Mouse (Mus musculus): ENCODE measurements around the gene Lats2. TPM values are rescaled to one million over a fixed set of nuclear protein-coding genes. Genes with fewer than 3 reads are reported as not detected.

Lats2 gene
- polyA plus RNA-seq, 1 experiment from 2014 or later = 18.6 TPM

DNA sequence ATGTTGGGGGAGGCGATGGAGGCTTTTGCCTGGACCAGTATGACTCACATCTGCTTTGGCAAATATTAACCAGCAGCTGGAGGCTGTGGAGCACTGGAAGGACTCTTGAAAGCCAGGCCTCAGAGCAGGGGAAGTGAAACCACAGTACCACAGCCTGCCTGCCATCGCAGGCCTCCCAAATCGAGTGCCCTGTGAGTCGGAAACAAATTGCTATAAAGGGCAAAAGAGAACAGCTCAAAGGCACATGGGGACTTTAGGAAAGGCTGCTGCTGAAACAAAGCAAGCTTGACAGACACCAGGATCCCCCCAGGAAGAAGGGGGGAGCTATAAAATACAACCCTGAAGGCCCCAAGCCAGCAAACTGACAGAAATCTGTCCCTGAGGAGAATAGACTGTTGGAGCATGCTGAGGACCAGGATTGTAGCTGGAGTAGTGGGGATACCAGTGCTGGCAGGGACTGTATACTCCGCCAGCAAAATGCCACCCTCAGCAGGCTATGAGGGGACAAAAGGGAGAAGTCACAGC is 28.2 kb downstream of the Lats2 start:
- no peaks in the 10 kb centered on the region for H3K9me3 ChIP-seq
- WGBS = 80% methylated on average over 5 of the region's 5 CpGs
- no peaks in the 10 kb centered on the region for H3K27me3 ChIP-seq (replicated peaks; ENCODE audit: low read depth, poor library complexity, severe bottlenecking)
- H3K27ac ChIP-seq (replicated peaks) = 0 out of 2 replicates have a peak overlapping the region, but pooled peaks have one; percentile 25
- no peak overlapping the region for H3K4me3 ChIP-seq
- DNase-seq (ENCODE audit: low spot score) = no peak
- peaks cover 72% of the 10 kb centered on the region for H3K36me3 ChIP-seq (replicated peaks)
- peaks cover 34% of the 10 kb centered on the region for H3K4me1 ChIP-seq

GRCm38 (mm10) chr14:57729364-57729763 is 28.8 kb downstream of the Lats2 start:
- DNase-seq (ENCODE audit: low spot score) = no peak
- WGBS = 81% methylated on average over 8 of the region's 8 CpGs
- Histone ChIP-seq H3K36me3 (replicated peaks) (peaks cover 78% of the 10 kb centered on the region), H3K27me3 (replicated peaks; ENCODE audit: low read depth, poor library complexity, severe bottlenecking) (no peaks in the 10 kb centered on the region), H3K27ac (replicated peaks) (no peak overlapping the region), H3K4me3 (no peak overlapping the region), H3K4me1 (peaks cover 32% of the 10 kb centered on the region), H3K9me3 (no peaks in the 10 kb centered on the region)

DNA sequence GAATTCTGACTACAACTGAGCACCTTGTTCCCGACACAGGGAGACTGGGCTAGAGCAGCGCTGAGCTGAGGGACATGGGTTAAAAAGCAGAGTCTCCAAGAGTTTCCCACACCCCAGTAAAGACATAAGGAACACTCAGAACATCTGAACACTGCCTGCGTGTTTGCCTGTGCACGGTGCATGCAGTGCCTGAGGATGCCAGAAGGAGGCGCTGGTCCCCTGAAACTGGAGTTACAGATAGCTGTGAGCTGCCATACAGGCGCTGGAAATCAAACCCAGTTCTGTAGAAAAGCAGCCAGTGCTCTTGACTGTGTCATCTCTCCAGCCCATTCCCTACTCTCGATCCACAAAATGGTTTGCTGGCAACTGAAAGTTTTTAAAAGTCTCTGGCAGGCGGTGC is 32.0 kb downstream of the Lats2 start:
- H3K4me3 ChIP-seq = no peak overlapping the region
- 75% methylated on average over 8 of the region's 8 CpGs for WGBS
- H3K27ac ChIP-seq (replicated peaks) = no peak overlapping the region
- peaks cover 84% of the 10 kb centered on the region for H3K36me3 ChIP-seq (replicated peaks)
- H3K9me3 ChIP-seq = no peaks in the 10 kb centered on the region
- peaks cover 11% of the 10 kb centered on the region for H3K4me1 ChIP-seq
- no peak for DNase-seq (ENCODE audit: low spot score)
- H3K27me3 ChIP-seq (replicated peaks; ENCODE audit: low read depth, poor library complexity, severe bottlenecking) = no peaks in the 10 kb centered on the region

DNA sequence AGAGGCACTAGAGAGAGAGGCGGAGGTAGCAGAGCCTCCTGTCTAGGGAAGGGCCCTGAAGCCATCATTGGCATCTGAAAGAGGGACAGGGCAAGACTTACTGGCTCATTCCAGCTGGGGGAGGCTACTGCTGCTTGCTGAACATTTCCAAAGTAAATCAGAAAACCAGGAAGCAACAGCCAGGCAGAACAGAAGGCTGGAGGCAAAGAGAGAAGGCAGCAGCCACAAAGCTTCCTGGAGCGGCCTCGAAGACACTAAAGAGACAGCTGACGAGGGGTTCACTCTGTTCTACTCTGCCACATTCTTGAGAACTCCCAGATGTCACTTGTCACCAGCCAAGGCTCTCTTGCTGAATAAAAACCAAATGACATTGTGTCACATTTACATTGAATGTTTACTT is 33.7 kb downstream of the Lats2 start:
- Histone ChIP-seq H3K27ac (replicated peaks) (no peak overlapping the region), H3K9me3 (no peaks in the 10 kb centered on the region), H3K36me3 (replicated peaks) (peaks cover 70% of the 10 kb centered on the region), H3K4me1 (no peaks in the 10 kb centered on the region), H3K4me3 (no peak overlapping the region), H3K27me3 (replicated peaks; ENCODE audit: low read depth, poor library complexity, severe bottlenecking) (no peaks in the 10 kb centered on the region)
- no peak for DNase-seq (ENCODE audit: low spot score)
- WGBS = 90% methylated on average over 4 of the region's 4 CpGs

DNA sequence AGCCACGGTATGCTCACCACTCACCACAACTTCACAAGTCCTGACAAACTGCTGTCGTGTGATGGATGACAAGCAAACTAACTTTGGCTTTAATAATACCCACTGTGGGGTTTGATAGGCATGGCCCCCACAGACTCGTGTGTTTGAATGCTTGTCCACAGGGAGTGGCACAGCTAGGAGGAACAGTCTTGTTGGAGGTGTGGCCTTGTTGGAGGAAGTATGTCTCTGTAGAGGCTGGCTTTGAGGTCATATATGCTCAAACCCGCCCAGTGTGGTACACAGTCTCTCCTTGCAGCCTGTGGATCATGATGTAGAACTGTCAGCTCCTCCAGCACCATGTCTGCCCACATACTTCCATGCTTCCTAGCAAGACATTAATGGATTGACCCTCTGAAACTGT is 39.9 kb downstream of the Lats2 start:
- Histone ChIP-seq H3K9me3 (no peaks in the 10 kb centered on the region), H3K36me3 (replicated peaks) (peaks cover 51% of the 10 kb centered on the region), H3K4me3 (no peak overlapping the region), H3K4me1 (no peaks in the 10 kb centered on the region), H3K27me3 (replicated peaks; ENCODE audit: low read depth, poor library complexity, severe bottlenecking) (no peaks in the 10 kb centered on the region), H3K27ac (replicated peaks) (no peak overlapping the region)
- WGBS = 86% methylated on average over 4 of the region's 4 CpGs
- DNase-seq (ENCODE audit: low spot score) = no peak

DNA sequence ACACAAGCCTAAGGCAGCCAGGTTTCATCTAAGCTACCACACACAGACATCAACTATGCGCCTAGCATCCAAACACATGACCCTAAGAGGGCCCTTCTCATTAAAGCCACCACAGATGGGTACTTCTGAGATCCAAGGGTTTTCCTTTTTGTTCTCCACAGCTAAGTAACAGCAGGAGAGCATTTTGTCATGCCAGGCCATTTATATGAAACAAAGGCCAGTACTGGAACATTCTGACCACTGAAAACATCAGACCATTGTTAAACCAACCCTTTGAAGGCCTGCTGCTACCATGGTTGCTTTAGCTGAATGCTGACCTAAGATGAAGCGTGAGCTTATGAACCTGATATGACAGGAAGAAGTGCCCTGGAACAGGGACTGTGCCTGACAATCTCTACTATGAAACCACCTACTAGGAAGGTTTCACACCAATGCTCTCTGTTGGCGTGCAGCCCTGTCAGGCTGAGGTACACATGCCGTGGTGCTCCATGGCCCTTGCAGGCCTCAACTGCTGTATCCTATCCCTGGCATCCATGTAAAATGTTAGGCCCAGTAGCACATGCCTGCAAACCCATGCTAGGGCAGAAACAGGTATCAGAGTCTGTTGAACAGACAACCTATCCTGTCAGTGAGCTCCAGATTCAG is 41.5 kb downstream of the Lats2 start:
- 82% methylated on average over 4 of the region's 4 CpGs for WGBS
- Histone ChIP-seq H3K4me3 (no peak overlapping the region), H3K36me3 (replicated peaks) (peaks cover 49% of the 10 kb centered on the region), H3K27ac (replicated peaks) (no peak overlapping the region), H3K27me3 (replicated peaks; ENCODE audit: low read depth, poor library complexity, severe bottlenecking) (no peaks in the 10 kb centered on the region), H3K4me1 (no peaks in the 10 kb centered on the region), H3K9me3 (no peaks in the 10 kb centered on the region)
- DNase-seq (ENCODE audit: low spot score) = no peak

DNA sequence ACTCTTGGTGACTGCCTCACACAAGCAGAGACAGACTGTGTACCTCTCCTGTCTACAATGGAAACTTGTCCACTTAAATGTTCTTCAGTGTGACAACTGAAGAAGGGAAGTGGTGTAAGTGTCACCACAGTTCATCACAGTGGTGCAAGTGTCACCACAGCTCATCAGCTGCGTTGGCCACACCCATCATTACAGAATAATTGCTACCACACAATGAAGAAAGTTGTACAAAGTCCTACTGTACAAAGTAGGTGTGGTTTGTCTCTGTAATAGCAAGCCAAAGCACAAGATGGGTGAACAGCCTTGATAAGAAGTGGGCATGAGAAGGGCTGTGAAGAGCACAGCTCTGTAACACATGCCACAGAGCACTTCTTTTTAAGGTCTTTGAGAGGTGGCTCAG is 45.3 kb downstream of the Lats2 start:
- 89% methylated on average over 1 of the region's 1 CpGs for WGBS
- H3K27me3 ChIP-seq (replicated peaks; ENCODE audit: low read depth, poor library complexity, severe bottlenecking) = no peaks in the 10 kb centered on the region
- DNase-seq (ENCODE audit: low spot score) = no peak

GRCm38 (mm10) chr14:57711059-57711458 is 47.1 kb downstream of the Lats2 start:
- Histone ChIP-seq H3K27ac (replicated peaks) (no peak overlapping the region), H3K4me3 (no peak overlapping the region), H3K9me3 (no peaks in the 10 kb centered on the region), H3K27me3 (replicated peaks; ENCODE audit: low read depth, poor library complexity, severe bottlenecking) (no peaks in the 10 kb centered on the region), H3K4me1 (peaks cover 19% of the 10 kb centered on the region), H3K36me3 (replicated peaks) (peaks cover 41% of the 10 kb centered on the region)
- 93% methylated on average over 6 of the region's 6 CpGs for WGBS
- no peak for DNase-seq (ENCODE audit: low spot score)

More for the DNA sequence above, 45.3 kb downstream of the Lats2 start:
- Histone ChIP-seq H3K27ac (replicated peaks) (no peak overlapping the region), H3K36me3 (replicated peaks) (peaks cover 42% of the 10 kb centered on the region), H3K4me3 (no peak overlapping the region), H3K9me3 (no peaks in the 10 kb centered on the region), H3K4me1 (peaks cover 8% of the 10 kb centered on the region)

- DNase-seq (ENCODE audit: low spot score) = no peak
- no peak overlapping the region for H3K4me3 ChIP-seq
- H3K27ac ChIP-seq (replicated peaks) = no peak overlapping the region
- 53% methylated on average over 10 of the region's 10 CpGs for WGBS
- peaks cover 47% of the 10 kb centered on the region for H3K36me3 ChIP-seq (replicated peaks)
- H3K9me3 ChIP-seq = no peaks in the 10 kb centered on the region
- peaks cover 19% of the 10 kb centered on the region for H3K4me1 ChIP-seq
- H3K27me3 ChIP-seq (replicated peaks; ENCODE audit: low read depth, poor library complexity, severe bottlenecking) = no peaks in the 10 kb centered on the region
Measured at GRCm38 (mm10) chr14:57709171-57709570, 49.0 kb downstream of the Lats2 start.

GRCm38 (mm10) chr14:57708580-57708979 is 49.6 kb downstream of the Lats2 start:
- 91% methylated on average over 7 of the region's 7 CpGs for WGBS
- H3K27me3 ChIP-seq (replicated peaks; ENCODE audit: low read depth, poor library complexity, severe bottlenecking) = no peaks in the 10 kb centered on the region
- no peak for DNase-seq (ENCODE audit: low spot score)

DNA sequence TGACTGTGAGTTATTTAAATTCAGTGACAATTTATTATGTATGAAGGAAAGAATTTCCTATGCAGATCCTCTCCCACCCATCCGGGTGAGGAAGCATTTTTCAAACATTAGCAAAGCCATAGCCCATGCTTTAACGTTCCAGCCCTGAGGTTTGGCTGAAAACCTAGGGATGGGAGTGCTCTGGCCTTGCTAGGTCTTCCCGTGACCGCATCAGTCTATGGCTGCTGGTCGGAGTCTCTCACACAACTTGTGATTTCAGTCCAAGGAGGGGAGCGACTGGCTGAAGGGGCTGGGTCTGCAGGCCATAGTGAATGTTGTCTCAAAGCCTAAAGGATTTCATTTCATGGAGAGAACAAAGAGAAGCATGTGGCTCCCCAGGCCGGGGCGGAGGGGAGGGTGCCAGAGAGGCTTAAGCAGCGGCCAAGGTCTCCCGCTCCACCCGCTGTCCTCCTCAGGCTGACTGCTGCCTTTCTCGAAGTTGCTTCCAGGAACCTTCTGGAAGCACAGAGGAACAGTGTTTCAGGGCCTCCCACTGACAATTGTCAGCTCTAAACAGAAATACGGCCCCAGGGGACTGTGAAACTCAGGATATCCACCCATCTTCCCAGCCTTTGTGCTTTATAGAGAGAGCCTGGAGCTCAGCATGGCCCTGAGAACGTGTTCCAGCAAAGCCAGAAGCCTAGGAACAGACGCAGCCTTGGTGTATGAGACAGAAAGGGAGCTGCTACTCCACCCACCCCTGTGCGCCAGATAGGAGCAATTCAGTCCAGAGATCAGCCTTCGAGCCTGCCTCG is 50.9 kb downstream of the Lats2 start:
- peaks cover 52% of the 10 kb centered on the region for H3K36me3 ChIP-seq (replicated peaks)
- no peaks in the 10 kb centered on the region for H3K9me3 ChIP-seq
- peak overlapping the region; percentile 67 for H3K27ac ChIP-seq (replicated peaks)
- H3K27me3 ChIP-seq (replicated peaks; ENCODE audit: low read depth, poor library complexity, severe bottlenecking) = no peaks in the 10 kb centered on the region
- peaks cover 20% of the 10 kb centered on the region for H3K4me1 ChIP-seq
- WGBS = 55% methylated on average over 18 of the region's 18 CpGs
- DNase-seq (ENCODE audit: low spot score) = peak; percentile 25
- H3K4me3 ChIP-seq = no peak overlapping the region

More at GRCm38 (mm10) chr14:57708580-57708979, 49.6 kb downstream of the Lats2 start:
- Histone ChIP-seq H3K27ac (replicated peaks) (no peak overlapping the region), H3K4me3 (no peak overlapping the region), H3K36me3 (replicated peaks) (peaks cover 50% of the 10 kb centered on the region), H3K4me1 (peaks cover 19% of the 10 kb centered on the region), H3K9me3 (no peaks in the 10 kb centered on the region)

- H3K27me3 ChIP-seq (replicated peaks; ENCODE audit: low read depth, poor library complexity, severe bottlenecking) = no peaks in the 10 kb centered on the region
- H3K4me3 ChIP-seq = no peak overlapping the region
- no peaks in the 10 kb centered on the region for H3K9me3 ChIP-seq
- WGBS = 87% methylated on average over 4 of the region's 4 CpGs
- peaks cover 25% of the 10 kb centered on the region for H3K4me1 ChIP-seq
- DNase-seq (ENCODE audit: low spot score) = no peak
- peaks cover 53% of the 10 kb centered on the region for H3K36me3 ChIP-seq (replicated peaks)
- no peak overlapping the region for H3K27ac ChIP-seq (replicated peaks)
Measured at GRCm38 (mm10) chr14:57706760-57707099, 51.5 kb downstream of the Lats2 start.

DNA sequence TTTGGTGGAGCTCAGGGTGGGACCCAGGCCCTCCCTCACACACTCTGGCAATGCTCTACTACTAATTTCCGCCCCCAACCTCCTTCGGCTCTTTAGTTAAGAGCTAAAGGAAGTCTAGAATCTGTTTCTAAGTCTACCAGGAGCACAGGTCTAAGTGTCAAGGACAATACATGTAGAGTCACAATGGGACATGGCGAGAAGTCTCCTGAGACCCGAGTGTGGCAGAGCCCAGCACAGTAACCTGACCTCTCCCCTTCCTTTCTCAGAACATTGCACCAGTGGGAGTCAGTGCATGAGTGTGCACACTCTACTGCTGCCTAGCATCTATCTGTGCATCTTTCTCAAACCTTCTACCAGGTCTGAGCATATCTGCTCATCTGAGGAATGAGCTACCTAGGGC is 52.4 kb downstream of the Lats2 start:
- 92% methylated on average over 4 of the region's 4 CpGs for WGBS
- H3K36me3 ChIP-seq (replicated peaks) = peaks cover 56% of the 10 kb centered on the region
- H3K4me3 ChIP-seq = no peak overlapping the region
- H3K4me1 ChIP-seq = peaks cover 25% of the 10 kb centered on the region
- H3K27me3 ChIP-seq (replicated peaks; ENCODE audit: low read depth, poor library complexity, severe bottlenecking) = no peaks in the 10 kb centered on the region
- no peak for DNase-seq (ENCODE audit: low spot score)
- no peak overlapping the region for H3K27ac ChIP-seq (replicated peaks)
- H3K9me3 ChIP-seq = no peaks in the 10 kb centered on the region
